Comparison of ENCODE assay signal across 34 mouse cellular contexts in the genomic region with DNA sequence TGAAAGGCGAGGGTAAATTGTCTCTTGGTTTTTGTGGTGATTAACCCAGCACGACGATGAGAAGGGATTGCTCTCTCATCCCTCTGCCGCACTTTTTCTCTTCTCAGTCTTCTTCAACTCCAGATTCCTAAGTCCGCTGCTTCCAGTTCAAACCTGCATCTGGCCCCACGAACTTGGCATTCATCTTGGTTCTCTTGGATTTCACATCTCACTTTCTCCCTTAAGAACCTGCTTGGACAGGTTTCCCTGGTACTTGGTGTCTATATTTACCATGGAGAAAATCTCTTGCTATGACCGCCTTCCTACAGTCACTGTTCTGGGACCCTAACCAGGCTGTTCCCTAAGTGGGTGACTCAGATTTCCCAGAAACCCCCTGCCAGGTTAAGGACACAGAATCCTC.
"Had no signal": no experiment of that assay in that cellular context is flagged by ENCODE, and none has a peak within 500 bp of the region (broad histone marks: within the 10 kb centered on the region; RNA-seq: fewer than 3 reads in every experiment).

No protein-coding gene starts in this region.

- H3K4me3 ChIP-seq: heart, embryonic 12.5 days; heart, embryonic 13.5 days; heart, embryonic 15.5 days; hindbrain, embryonic 10.5 days; hindbrain, embryonic 12.5 days; hindbrain, embryonic 13.5 days; hindbrain, embryonic 15.5 days; intestine, embryonic 15.5 days; kidney, embryonic 15.5 days; layer of hippocampus, adult 2 months; left cerebral cortex, adult 2 months had no signal

- DNase-seq: heart, postnatal 10 days; heart, postnatal 14 days; heart, postnatal 36 days; heart, postnatal 4 days; kidney, adult 11 months; kidney, adult 18-20 months; kidney, adult 2 months; kidney, adult 8-10 months; kidney, adult 9 months; kidney, postnatal 10 days; kidney, postnatal 14 days; kidney, postnatal 25 days; kidney, postnatal 36 days; kidney, postnatal 4 days; layer of hippocampus, adult 9-11 months; layer of hippocampus, postnatal 36 days had no signal

- H3K4me1 ChIP-seq: heart, embryonic 12.5 days; heart, embryonic 13.5 days; heart, embryonic 15.5 days; hindbrain, embryonic 10.5 days; hindbrain, embryonic 12.5 days; hindbrain, embryonic 13.5 days; hindbrain, embryonic 15.5 days; intestine, embryonic 15.5 days; kidney, embryonic 15.5 days had no signal

- H3K27me3 ChIP-seq: heart, embryonic 12.5 days; heart, embryonic 13.5 days; heart, embryonic 15.5 days; hindbrain, embryonic 12.5 days; hindbrain, embryonic 13.5 days; hindbrain, embryonic 15.5 days; intestine, embryonic 15.5 days; kidney, embryonic 15.5 days had no signal

- ATAC-seq: hindbrain, embryonic 16.5 days; hindbrain, postnatal 0 days; inflammation-experienced regulatory T-cells, adult 6 months; intestine, embryonic 15.5 days; intestine, embryonic 16.5 days; intestine, postnatal 0 days had no signal

- H3K36me3 ChIP-seq: heart, embryonic 12.5 days; heart, embryonic 13.5 days; heart, embryonic 15.5 days; hindbrain, embryonic 10.5 days; hindbrain, embryonic 12.5 days; hindbrain, embryonic 13.5 days; hindbrain, embryonic 15.5 days; intestine, embryonic 15.5 days; kidney, embryonic 15.5 days had no signal

- H3K4me2 ChIP-seq: heart, embryonic 12.5 days; heart, embryonic 13.5 days; heart, embryonic 15.5 days; hindbrain, embryonic 12.5 days; hindbrain, embryonic 13.5 days; hindbrain, embryonic 14.5 days; hindbrain, embryonic 15.5 days; intestine, embryonic 15.5 days; kidney, embryonic 15.5 days had no signal

- H3K9ac ChIP-seq: heart, embryonic 12.5 days; heart, embryonic 13.5 days; heart, embryonic 15.5 days; hindbrain, embryonic 12.5 days; hindbrain, embryonic 13.5 days; hindbrain, embryonic 14.5 days; hindbrain, embryonic 15.5 days; intestine, embryonic 15.5 days; kidney, embryonic 15.5 days had no signal

- H3K27ac ChIP-seq: heart, embryonic 13.5 days; heart, embryonic 15.5 days; hindbrain, embryonic 10.5 days; hindbrain, embryonic 12.5 days; hindbrain, embryonic 13.5 days; hindbrain, embryonic 14.5 days; hindbrain, embryonic 15.5 days; hindbrain, postnatal 0 days; intestine, embryonic 15.5 days; kidney, embryonic 15.5 days; kidney, postnatal 0 days; layer of hippocampus, adult 2 months; left cerebral cortex, adult 2 months had no signal

- H3K9me3 ChIP-seq: heart, embryonic 12.5 days; heart, embryonic 13.5 days; heart, embryonic 15.5 days; hindbrain, embryonic 10.5 days; hindbrain, embryonic 12.5 days; hindbrain, embryonic 13.5 days; hindbrain, embryonic 15.5 days; intestine, embryonic 15.5 days; kidney, embryonic 15.5 days had no signal
